Mouse (Mus musculus) limb, embryonic 10.5 days (tissue): Measurements from ENCODE around the gene Klf11. TPM values are rescaled to one million over a fixed set of nuclear protein-coding genes. Genes with fewer than 3 reads are reported as not detected.

Experiments
- DNase-seq: peaks from one replicate; pipeline ENCODE4 v3.0.0-alpha.2; 2017; ENCODE audit warnings: low spot score
- H3K27ac ChIP-seq: fragments of 300-500 bp; sonication (generic); 2 replicates; pipeline ENCODE4 v1.5.1; 2016; ENCODE audit warnings: mild to moderate bottlenecking
- H3K27me3 ChIP-seq: fragments of 300-500 bp; sonication (generic); 2 replicates; pipeline ENCODE4 v1.6.1; 2016; ENCODE audit warnings: low read depth, mild to moderate bottlenecking; ENCODE audit not compliant: poor library complexity, severe bottlenecking
- H3K36me3 ChIP-seq: fragments of 300-500 bp; sonication (generic); 2 replicates; pipeline ENCODE4 v1.6.1; 2016; ENCODE audit warnings: mild to moderate bottlenecking, moderate library complexity
- H3K4me1 ChIP-seq: fragments of 300-500 bp; sonication (generic); 2 replicates; pipeline ENCODE4 v1.6.1; 2016
- H3K4me3 ChIP-seq: fragments of 300-500 bp; sonication (generic); 2 replicates; pipeline ENCODE4 v1.5.1; 2016; ENCODE audit warnings: mild to moderate bottlenecking, moderate library complexity
- H3K9me3 ChIP-seq: fragments of 300-500 bp; sonication (generic); replicated peaks from 2 replicates; pipeline ENCODE4 v1.6.1; 2016; ENCODE audit warnings: mild to moderate bottlenecking
- WGBS: fragments of 180-500 bp; shearing (Covaris S2); methylation state at CpG from one replicate; pipeline ENCODE4 v1.1.7; 2016; 5-methylcytosine and 5-hydroxymethylcytosine counted together
- polyA plus RNA-seq: library from polyadenylated mRNA; unstranded; fragments of >200 nt; fragmentation: Nextera tagmentation; extraction: Ambion mirVana; gene quantifications from 2 replicates; pipeline ENCODE4 v1.2.1, GENCODE M21; 2016

Gene Klf11
- polyA plus RNA-seq, 1 experiment from 2014 or later = 9.5 TPM

DNA sequence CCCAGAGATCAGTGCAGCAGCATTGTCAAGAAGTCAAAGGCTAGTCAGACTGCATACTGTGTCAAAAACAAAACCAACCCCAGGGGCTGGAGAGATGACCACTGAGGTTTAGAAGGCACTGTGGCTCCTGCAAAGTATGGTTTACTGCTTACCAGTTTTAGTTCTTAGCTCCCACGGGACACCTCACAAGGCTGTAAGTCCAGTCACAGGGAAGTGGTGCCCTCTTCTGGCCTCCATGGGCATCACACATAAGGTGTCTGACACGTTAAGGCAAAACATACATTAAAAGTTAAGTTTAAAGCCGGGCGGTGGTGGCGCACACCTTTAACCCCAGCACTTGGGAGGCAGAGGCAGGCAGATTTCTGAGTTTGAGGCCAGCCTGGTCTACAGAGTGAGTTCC is 59.6 kb downstream of the Klf11 start:
- no peaks in the 10 kb centered on the region for H3K27me3 ChIP-seq
- H3K36me3 ChIP-seq = peaks cover 60% of the 10 kb centered on the region
- no peak overlapping the region for H3K27ac ChIP-seq
- 76% methylated on average over 5 of the region's 5 CpGs for WGBS
- no peaks in the 10 kb centered on the region for H3K9me3 ChIP-seq
- peaks cover 43% of the 10 kb centered on the region for H3K4me1 ChIP-seq
- H3K4me3 ChIP-seq = peak overlapping the region; percentile 86
- peak; percentile 67 for DNase-seq

Other genes starting within 250 kb of the Klf11 start
- gene Taf1b, start 152.9 kb upstream of the Klf11 start, polyA plus RNA-seq = 30.8 and 35.1 TPM in 2 replicates
- 0.55 and 0.71 TPM in 2 replicates for gene Grhl1, start 79.0 kb upstream of the Klf11 start, polyA plus RNA-seq
- gene Cys1, start 30.5 kb downstream of the Klf11 start, polyA plus RNA-seq = 0.21 TPM in 1 of 2 replicates, not detected in the other
- gene Rrm2, start 57.0 kb downstream of the Klf11 start, polyA plus RNA-seq = 631 and 705 TPM in 2 replicates
- 42.5 and 49.6 TPM in 2 replicates for gene Mboat2, start 179.6 kb downstream of the Klf11 start, polyA plus RNA-seq